Mouse (Mus musculus) liver, embryonic 14.5 days (tissue): ENCODE data around the gene 3110082J24Rik.

ENCODE experiments used
- CTCF ChIP-seq: IDR thresholded peaks from 2 replicates; pipeline ENCODE4 v1.5.1; 2016; ENCODE audit warnings: antibody characterized with exemption, low read depth, control low read depth
- EP300 ChIP-seq: IDR thresholded peaks from 2 replicates; pipeline ENCODE4 v1.6.1; 2016; ENCODE audit warnings: antibody characterized with exemption, low read depth

- TF ChIP-seq EP300: no peak
- TF ChIP-seq CTCF: no peak
These were observed 5.9 kb upstream of the 3110082J24Rik start for GRCm38 (mm10) chr5:30111771-30112170.
